Mouse (Mus musculus) kidney, adult 2 months (tissue): Measurements from ENCODE around the gene Ciao2b.

Experiments used
- CTCF ChIP-seq: fragments of 200-500 bp; conservative IDR thresholded peaks from 2 replicates; pipeline ENCODE4 v1.5.1; 2011; ENCODE audit warnings: low read depth, mild to moderate bottlenecking, control low read depth, low read length, moderate library complexity, mixed read lengths; ENCODE audit not compliant: insufficient read depth, insufficient read length
- POLR2A ChIP-seq: fragments of 200-500 bp; IDR thresholded peaks from one replicate; pipeline ENCODE4 v1.6.1; 2011; ENCODE audit warnings: low read depth, low read length, control low read depth

GRCm38 (mm10) chr8:104602468-104603244, 39.1 kb downstream of the Ciao2b start:
- TF ChIP-seq CTCF (peak; percentile 99), POLR2A (no peak)
